Mouse (Mus musculus): ENCODE data around the gene Arhgef19.

Arhgef19 gene

GRCm38 (mm10) chr4:141285128-141285527 lies 45.8 kb downstream of the Arhgef19 start:
- DNase-seq (ENCODE audit: low read depth): no peak

- no peak for DNase-seq (ENCODE audit: low read depth)
These were observed 47.7 kb downstream of the Arhgef19 start for GRCm38 (mm10) chr4:141286860-141287517.

- DNase-seq (ENCODE audit: low read depth): no peak
These were observed 48.3 kb downstream of the Arhgef19 start for GRCm38 (mm10) chr4:141287518-141288004.

GRCm38 (mm10) chr4:141288152-141288551 lies 48.9 kb downstream of the Arhgef19 start:
- DNase-seq (ENCODE audit: low read depth): no peak

- DNase-seq (ENCODE audit: low read depth): no peak
These were observed 52.5 kb downstream of the Arhgef19 start for GRCm38 (mm10) chr4:141291571-141292375.

- no peak for DNase-seq (ENCODE audit: low read depth)
These were observed 56.5 kb downstream of the Arhgef19 start for GRCm38 (mm10) chr4:141295774-141296186.

- DNase-seq (ENCODE audit: low read depth): no peak
These were observed 58.6 kb downstream of the Arhgef19 start for GRCm38 (mm10) chr4:141297934-141298333.

- DNase-seq (ENCODE audit: low read depth): no peak
These were observed 60.1 kb downstream of the Arhgef19 start for GRCm38 (mm10) chr4:141299356-141299755.

- DNase-seq (ENCODE audit: low read depth): no peak
These were observed 60.9 kb downstream of the Arhgef19 start for GRCm38 (mm10) chr4:141300196-141300595.

GRCm38 (mm10) chr4:141301116-141301553 lies 61.8 kb downstream of the Arhgef19 start, which contains the start of gene Epha2:
TSS of gene Epha2 (plus strand) at chr4:141301240.
- no peak for DNase-seq (ENCODE audit: low read depth)

GRCm38 (mm10) chr4:141301591-141302427 lies 62.5 kb downstream of the Arhgef19 start:
- no peak for DNase-seq (ENCODE audit: low read depth)

GRCm38 (mm10) chr4:141302428-141303401 lies 63.4 kb downstream of the Arhgef19 start:
- no peak for DNase-seq (ENCODE audit: low read depth)

- no peak for DNase-seq (ENCODE audit: low read depth)
These were observed 64.3 kb downstream of the Arhgef19 start for GRCm38 (mm10) chr4:141303402-141304222.

- no peak for DNase-seq (ENCODE audit: low read depth)
These were observed 64.9 kb downstream of the Arhgef19 start for GRCm38 (mm10) chr4:141304223-141304611.

- no peak for DNase-seq (ENCODE audit: low read depth)
These were observed 66.8 kb downstream of the Arhgef19 start for GRCm38 (mm10) chr4:141306057-141306456.
